ENCODE assay signal across 8 mouse cellular contexts in the genomic region with DNA sequence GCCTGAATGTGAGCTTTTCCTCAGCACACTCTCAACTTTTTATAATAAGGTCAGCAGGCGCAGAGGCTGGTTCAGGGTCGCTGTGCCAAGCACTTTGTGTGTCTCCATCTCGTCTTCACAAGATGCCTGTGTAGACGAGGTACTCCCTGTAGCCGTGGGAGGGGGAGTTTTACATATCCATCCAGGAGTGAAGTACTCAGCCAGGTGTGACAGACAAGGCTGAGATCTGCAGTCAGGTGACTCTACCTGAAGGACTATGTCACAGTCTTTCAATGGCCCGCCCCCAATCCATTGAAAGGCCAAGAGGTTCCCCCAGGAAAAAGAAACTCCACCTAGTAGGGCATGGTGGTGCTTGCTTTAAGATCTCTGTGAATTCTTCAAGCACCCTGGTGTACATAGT. TPM values are rescaled to one million over a fixed set of nuclear protein-coding genes. Genes with fewer than 3 reads are reported as not detected.
A peak's percentile ranks its signal among the peaks of the same experiment; 100 is the strongest.
DNase-seq lines count a peak whose midpoint lies in the region; ATAC-seq and TF ChIP-seq lines count a peak whose summit lies in the region.

No protein-coding gene starts in this region.

- no peaks in the 10 kb centered on the region for H3K9me3 ChIP-seq in kidney, embryonic 15.5 days (replicated peaks)
- no peaks in the 10 kb centered on the region for H3K9me3 ChIP-seq in hindbrain, postnatal 0 days (ENCODE audit: low read length)
- H3K9me3 ChIP-seq in midbrain, embryonic 14.5 days (ENCODE audit: control insufficient read depth, low read length) = no peaks in the 10 kb centered on the region

- H3K4me1 ChIP-seq in kidney, embryonic 15.5 days = peaks cover 18% of the 10 kb centered on the region
- H3K4me1 ChIP-seq in cortical plate, adult 2 months (ENCODE audit: control insufficient read depth, insufficient read depth, low read length) = peaks cover 4% of the 10 kb centered on the region; the same call in 1 of the 2 replicates
- peaks cover 4% of the 10 kb centered on the region; the same call in 1 of the 2 replicates for H3K4me1 ChIP-seq in hindbrain, postnatal 0 days (ENCODE audit: insufficient read depth, low read length)
- peaks cover 5% of the 10 kb centered on the region; the same call in 1 of the 2 replicates for H3K4me1 ChIP-seq in midbrain, embryonic 14.5 days (ENCODE audit: control insufficient read depth, insufficient read depth, low read length)

- no peak for TF ChIP-seq POLR2A in cortical plate, adult 2 months (IDR thresholded peaks at IDR 0.05; ENCODE audit: extremely low read depth, insufficient read depth, low read length)

- DNase-seq in kidney, adult 11 months = no peak
- no peak for DNase-seq in hindbrain, postnatal 0 days (ENCODE audit: low spot score)
- no peak for DNase-seq in midbrain, embryonic 14.5 days
- no peak for DNase-seq in layer of hippocampus, postnatal 25 days (ENCODE audit: extremely low spot score in 1 of 2, low spot score in 1 of 2)
- DNase-seq in T-cell, adult 2 months (ENCODE audit: low spot score) = no peak
- DNase-seq in frontal cortex, postnatal 10 days (ENCODE audit: low spot score in 2 of 2) = no peak

- H3K27ac ChIP-seq in kidney, embryonic 15.5 days = peak overlapping the region; percentile 67
- no peak overlapping the region for H3K27ac ChIP-seq in cortical plate, adult 2 months (ENCODE audit: insufficient read depth, low read length)
- H3K27ac ChIP-seq in hindbrain, postnatal 0 days = no peak overlapping the region
- no peak overlapping the region for H3K27ac ChIP-seq in midbrain, embryonic 14.5 days (replicated peaks; ENCODE audit: low read depth, low read length)

- TF ChIP-seq CTCF in cortical plate, adult 2 months (IDR thresholded peaks at IDR 0.05; ENCODE audit: extremely low read depth, insufficient read depth, low read length) = no peak
- no peak for TF ChIP-seq CTCF in hindbrain, postnatal 0 days (IDR thresholded peaks at IDR 0.05; ENCODE audit: low read depth)

- no peak for ATAC-seq in kidney, embryonic 15.5 days (replicated peaks; ENCODE audit: low FRiP score)
- ATAC-seq in hindbrain, postnatal 0 days = no peak
- ATAC-seq in midbrain, embryonic 14.5 days (ENCODE audit: low FRiP score, low TSS enrichment) = no peak

- peak overlapping the region; percentile 60 for H3K4me2 ChIP-seq in kidney, embryonic 15.5 days
- H3K4me2 ChIP-seq in hindbrain, postnatal 0 days (ENCODE audit: low read depth, low read length) = peak overlapping the region; percentile 55
- H3K4me2 ChIP-seq in midbrain, embryonic 14.5 days (ENCODE audit: low read length) = peak overlapping the region; percentile 46

- H3K4me3 ChIP-seq in kidney, embryonic 15.5 days (replicated peaks) = peak overlapping the region; percentile 71
- peak overlapping the region; percentile 71; the same call in 1 of the 2 replicates for H3K4me3 ChIP-seq in cortical plate, adult 2 months (ENCODE audit: insufficient read depth, low read length)
- peak overlapping the region; percentile 46; the same call in 1 of the 2 replicates for H3K4me3 ChIP-seq in hindbrain, postnatal 0 days (ENCODE audit: low read length)
- H3K4me3 ChIP-seq in midbrain, embryonic 14.5 days (replicated peaks; ENCODE audit: low read depth, low read length) = no peak overlapping the region; the same call in 1 of the 2 replicates

- H3K36me3 ChIP-seq in kidney, embryonic 15.5 days = peaks cover 6% of the 10 kb centered on the region
- H3K36me3 ChIP-seq in hindbrain, postnatal 0 days (ENCODE audit: insufficient read depth, low read length) = no peaks in the 10 kb centered on the region
- H3K36me3 ChIP-seq in midbrain, embryonic 14.5 days (ENCODE audit: control insufficient read depth, insufficient read depth, low read length) = no peaks in the 10 kb centered on the region

- 60% methylated on average over 6 of the region's 6 CpGs for WGBS in kidney, embryonic 15.5 days
- 75% methylated on average over 6 of the region's 6 CpGs for WGBS in hindbrain, postnatal 0 days
- 76% methylated on average over 6 of the region's 6 CpGs for WGBS in midbrain, embryonic 14.5 days

- H3K27me3 ChIP-seq in kidney, embryonic 15.5 days = no peaks in the 10 kb centered on the region
- H3K27me3 ChIP-seq in hindbrain, postnatal 0 days (ENCODE audit: insufficient read depth, low read length) = no peaks in the 10 kb centered on the region
- H3K27me3 ChIP-seq in midbrain, embryonic 14.5 days (ENCODE audit: control insufficient read depth, insufficient read depth, low read length) = no peaks in the 10 kb centered on the region

- H3K9ac ChIP-seq in kidney, embryonic 15.5 days = no peak overlapping the region
- H3K9ac ChIP-seq in hindbrain, postnatal 0 days (replicated peaks; ENCODE audit: low read length) = no peak overlapping the region
- H3K9ac ChIP-seq in midbrain, embryonic 14.5 days (replicated peaks; ENCODE audit: low read length) = no peak overlapping the region

RNA-seq across cellular contexts. Expression of gene Nenf, which starts 4.8 kb away (rescaled TPM):
- 93.6 and 98.5 TPM in 2 replicates for polyA plus RNA-seq in kidney, embryonic 15.5 days (2015; fragmentation: Nextera tagmentation; extraction: Ambion mirVana)
- 170 and 175 TPM in 2 replicates for polyA plus RNA-seq in cortical plate, adult 2 months (2012; rRNA removed)
- total RNA-seq in hindbrain, postnatal 0 days (2014; rRNA removed) = 143 and 171 TPM in 2 replicates
- polyA plus RNA-seq in hindbrain, postnatal 0 days (2015; fragmentation: Nextera tagmentation; extraction: Ambion mirVana) = 177 and 182 TPM in 2 replicates
- polyA plus RNA-seq in midbrain, embryonic 14.5 days (2014; fragmentation: Nextera tagmentation; extraction: Ambion mirVana) = 125 and 160 TPM in 2 replicates
- 10 to 100 TPM; 64.0 to 69.1 TPM for total RNA-seq in layer of hippocampus, postnatal 25 days (2021)

RNA-seq across cellular contexts. Expression of gene Tmem206, which starts 12.6 kb away (rescaled TPM):
- 21.3 and 24.7 TPM in 2 replicates for polyA plus RNA-seq in kidney, embryonic 15.5 days (2015; fragmentation: Nextera tagmentation; extraction: Ambion mirVana)
- 9.9 and 10.3 TPM in 2 replicates for polyA plus RNA-seq in cortical plate, adult 2 months (2012; rRNA removed)
- 22.5 and 24.9 TPM in 2 replicates for total RNA-seq in hindbrain, postnatal 0 days (2014; rRNA removed)
- 23.2 and 24.0 TPM in 2 replicates for polyA plus RNA-seq in hindbrain, postnatal 0 days (2015; fragmentation: Nextera tagmentation; extraction: Ambion mirVana)
- 41.1 and 47.1 TPM in 2 replicates for polyA plus RNA-seq in midbrain, embryonic 14.5 days (2014; fragmentation: Nextera tagmentation; extraction: Ambion mirVana)
- 1 to 10 TPM; 8.7 to 9.6 TPM for total RNA-seq in layer of hippocampus, postnatal 25 days (2021)
